Mouse (Mus musculus): ENCODE measurements around the gene Arrdc2. TPM values are rescaled to one million over a fixed set of nuclear protein-coding genes. Genes with fewer than 3 reads are reported as not detected.

Arrdc2 gene
- polyA plus RNA-seq, 1 experiment: 49.9 TPM

DNA sequence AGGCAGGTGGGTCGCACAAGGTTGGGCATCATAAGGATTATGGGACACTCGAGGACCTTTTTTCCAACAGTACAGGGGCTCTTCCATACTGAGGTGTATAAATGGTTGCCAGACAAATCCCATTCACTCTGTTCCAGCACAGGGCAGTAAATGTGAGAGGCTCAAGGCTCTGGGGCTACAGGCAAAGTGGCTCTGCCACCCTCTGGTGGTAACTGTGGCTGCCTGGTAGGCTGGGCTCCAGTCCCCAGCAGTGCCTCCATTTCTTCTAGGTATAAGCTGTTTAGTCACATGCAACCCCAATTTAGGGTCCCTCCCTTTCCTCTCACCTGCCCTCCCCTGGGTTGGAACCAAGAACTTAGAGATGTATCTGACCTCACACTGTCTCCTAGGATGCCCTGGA, 44.1 kb downstream of the Arrdc2 start:
- Histone ChIP-seq H3K36me3 (ENCODE audit: control insufficient read depth, insufficient read depth, low read length) (no peaks in the 10 kb centered on the region), H3K4me3 (ENCODE audit: low read depth, low read length) (no peak overlapping the region), H3K4me1 (ENCODE audit: control insufficient read depth, insufficient read depth, insufficient read length, low read length) (peaks cover 38% of the 10 kb centered on the region), H3K27ac (ENCODE audit: insufficient read depth, low read depth, low read length) (no peak overlapping the region), H3K27me3 (ENCODE audit: control insufficient read depth, insufficient read depth, low read length) (no peaks in the 10 kb centered on the region; the same call in 1 of the 2 replicates)
- 97% methylated on average over 2 of the region's 2 CpGs for WGBS
- TF ChIP-seq POLR2A (IDR thresholded peaks at IDR 0.05; ENCODE audit: low read depth, low read length) (no peak), CTCF (IDR thresholded peaks at IDR 0.05; ENCODE audit: extremely low read depth, insufficient read length, insufficient replicate concordance, low read depth, low read length) (no peak)

DNA sequence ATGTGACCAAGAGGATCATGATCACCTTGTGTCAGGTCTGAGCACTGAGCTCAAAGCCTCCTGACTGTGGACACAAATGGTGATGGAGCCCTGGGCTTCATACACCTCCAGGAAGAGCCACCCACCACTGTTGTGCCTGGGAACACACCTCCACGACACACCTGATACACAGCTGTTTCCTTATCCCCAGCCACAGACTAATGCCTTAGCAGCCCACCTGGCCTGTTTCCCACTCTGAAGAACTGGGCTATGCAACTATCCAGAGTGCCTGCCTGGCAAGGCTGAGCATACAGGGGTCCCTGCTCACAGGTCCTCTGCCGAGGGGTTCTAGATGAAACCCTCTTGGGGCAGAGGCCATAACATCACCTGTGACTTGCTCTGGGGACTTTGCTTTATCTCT, 45.3 kb downstream of the Arrdc2 start:
- Histone ChIP-seq H3K27ac (ENCODE audit: insufficient read depth, low read depth, low read length) (no peak overlapping the region), H3K36me3 (ENCODE audit: control insufficient read depth, insufficient read depth, low read length) (peaks cover 4% of the 10 kb centered on the region; the same call in 1 of the 2 replicates), H3K4me3 (ENCODE audit: low read depth, low read length) (no peak overlapping the region), H3K4me1 (ENCODE audit: control insufficient read depth, insufficient read depth, insufficient read length, low read length) (peaks cover 38% of the 10 kb centered on the region), H3K27me3 (ENCODE audit: control insufficient read depth, insufficient read depth, low read length) (no peaks in the 10 kb centered on the region)
- TF ChIP-seq CTCF (IDR thresholded peaks at IDR 0.05; ENCODE audit: extremely low read depth, insufficient read length, insufficient replicate concordance, low read depth, low read length) (no peak), POLR2A (IDR thresholded peaks at IDR 0.05; ENCODE audit: low read depth, low read length) (no peak)
- WGBS: 84% methylated on average over 2 of the region's 2 CpGs

DNA sequence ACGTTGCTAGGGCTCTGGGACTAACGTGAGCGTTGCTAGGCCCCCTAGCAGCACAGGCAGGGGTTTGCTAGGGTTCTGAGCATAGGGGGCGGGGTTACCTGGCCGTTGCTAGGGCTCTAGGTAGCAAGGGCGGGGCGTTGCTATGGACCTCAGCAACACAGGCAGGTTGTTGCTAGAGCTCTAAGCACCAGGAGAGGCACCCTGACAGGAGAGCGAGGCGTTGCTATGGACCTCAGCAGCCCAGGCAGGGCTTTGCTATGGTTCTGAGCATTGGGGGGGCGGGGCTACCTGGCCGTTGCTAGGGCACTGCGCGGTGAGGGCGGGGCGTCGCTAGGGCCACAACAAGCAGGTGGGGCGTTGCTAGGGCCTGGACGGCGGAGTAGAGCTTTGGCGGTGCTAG, 46.8 kb downstream of the Arrdc2 start:
- no peaks in the 10 kb centered on the region for H3K27me3 ChIP-seq (ENCODE audit: control insufficient read depth, insufficient read depth, low read length)
- H3K36me3 ChIP-seq (ENCODE audit: control insufficient read depth, insufficient read depth, low read length): peaks cover 10% of the 10 kb centered on the region
- peak overlapping the region; percentile 70 for H3K4me3 ChIP-seq (ENCODE audit: low read depth, low read length)
- under 1% methylated on average over 20 of the region's 20 CpGs for WGBS
- TF ChIP-seq POLR2A (IDR thresholded peaks at IDR 0.05; ENCODE audit: low read depth, low read length): 0 out of 2 replicates have a peak, but pooled peaks have one; percentile 27
- TF ChIP-seq CTCF (IDR thresholded peaks at IDR 0.05; ENCODE audit: extremely low read depth, insufficient read length, insufficient replicate concordance, low read depth, low read length): no peak
- H3K4me1 ChIP-seq (ENCODE audit: control insufficient read depth, insufficient read depth, insufficient read length, low read length): peaks cover 35% of the 10 kb centered on the region
- H3K27ac ChIP-seq (ENCODE audit: insufficient read depth, low read depth, low read length): peak overlapping the region; percentile 18; the same call in 1 of the 2 replicates

DNA sequence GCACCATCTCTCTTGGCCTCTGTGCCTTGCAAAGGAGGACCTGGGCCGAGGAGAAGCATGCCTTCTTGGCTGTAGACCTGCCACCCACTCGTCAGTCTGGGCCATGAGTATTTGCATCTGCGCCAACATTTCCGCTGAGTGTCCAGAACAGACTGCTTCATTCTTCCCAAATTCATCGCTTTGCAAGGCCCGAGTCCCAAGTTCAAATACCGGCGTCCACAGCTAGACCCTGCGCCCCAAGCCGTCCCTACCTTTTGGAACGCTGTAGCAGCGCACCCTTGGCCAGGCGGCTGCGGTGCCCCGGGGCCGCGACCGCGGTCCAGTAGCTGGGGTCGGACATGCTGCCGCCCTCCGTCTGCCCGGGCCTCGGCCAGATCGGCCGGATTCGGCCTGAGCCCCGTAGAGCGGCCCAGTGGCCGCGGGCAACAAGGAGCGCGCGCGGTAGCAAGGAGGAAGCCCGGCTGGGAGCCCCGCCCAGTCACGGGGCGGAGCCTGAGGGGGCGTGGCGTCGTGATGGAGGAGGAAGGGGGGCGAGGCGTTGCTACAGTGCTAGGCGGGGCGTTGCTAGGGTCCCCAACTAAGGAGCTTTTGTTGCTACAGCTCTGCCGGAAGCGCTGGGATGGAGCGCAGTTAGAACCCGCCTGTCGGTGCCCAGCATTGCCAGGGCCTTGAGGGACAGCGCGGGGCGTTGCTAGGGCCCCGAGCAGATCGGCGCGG, 47.4 kb downstream of the Arrdc2 start:
- H3K4me3 ChIP-seq (ENCODE audit: low read depth, low read length): peak overlapping the region; percentile 70
- WGBS: 1% methylated on average over 58 of the region's 58 CpGs
- peak; percentile 62 for TF ChIP-seq POLR2A (IDR thresholded peaks at IDR 0.05; ENCODE audit: low read depth, low read length)
- no peak for TF ChIP-seq CTCF (IDR thresholded peaks at IDR 0.05; ENCODE audit: extremely low read depth, insufficient read length, insufficient replicate concordance, low read depth, low read length)
- H3K27ac ChIP-seq (ENCODE audit: insufficient read depth, low read depth, low read length): peak overlapping the region; percentile 18; the same call in 1 of the 2 replicates
- no peaks in the 10 kb centered on the region for H3K27me3 ChIP-seq (ENCODE audit: control insufficient read depth, insufficient read depth, low read length)
- H3K4me1 ChIP-seq (ENCODE audit: control insufficient read depth, insufficient read depth, insufficient read length, low read length): peaks cover 36% of the 10 kb centered on the region
- H3K36me3 ChIP-seq (ENCODE audit: control insufficient read depth, insufficient read depth, low read length): peaks cover 11% of the 10 kb centered on the region

DNA sequence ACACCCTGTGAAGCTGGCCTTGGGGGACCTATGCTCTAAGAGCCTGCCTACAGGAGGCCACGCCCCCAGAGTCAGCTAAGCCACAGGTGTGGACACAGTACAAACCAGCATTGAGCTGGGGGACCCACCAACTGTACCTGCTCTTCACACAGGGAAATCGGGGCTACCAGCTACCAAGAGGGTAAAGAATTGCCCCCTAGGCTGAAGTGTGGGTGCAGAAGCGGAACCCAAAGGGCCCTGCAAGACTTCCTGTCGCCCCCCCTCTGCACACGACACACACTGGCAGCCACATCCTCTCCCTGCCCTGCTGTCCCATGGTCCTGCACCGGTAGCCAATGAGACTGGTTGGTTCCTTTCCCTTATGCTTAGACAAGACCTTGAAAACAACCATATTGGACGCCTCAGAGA, 48.2 kb downstream of the Arrdc2 start:
- H3K27ac ChIP-seq (ENCODE audit: insufficient read depth, low read depth, low read length): peak overlapping the region; percentile 14; the same call in 1 of the 2 replicates
- WGBS: 34% methylated on average over 7 of the region's 7 CpGs
- H3K4me1 ChIP-seq (ENCODE audit: control insufficient read depth, insufficient read depth, insufficient read length, low read length): peaks cover 40% of the 10 kb centered on the region
- peaks cover 18% of the 10 kb centered on the region for H3K36me3 ChIP-seq (ENCODE audit: control insufficient read depth, insufficient read depth, low read length)
- peak overlapping the region; percentile 70 for H3K4me3 ChIP-seq (ENCODE audit: low read depth, low read length)
- TF ChIP-seq CTCF (IDR thresholded peaks at IDR 0.05; ENCODE audit: extremely low read depth, insufficient read length, insufficient replicate concordance, low read depth, low read length): no peak
- no peak for TF ChIP-seq POLR2A (IDR thresholded peaks at IDR 0.05; ENCODE audit: low read depth, low read length)
- no peaks in the 10 kb centered on the region for H3K27me3 ChIP-seq (ENCODE audit: control insufficient read depth, insufficient read depth, low read length)

DNA sequence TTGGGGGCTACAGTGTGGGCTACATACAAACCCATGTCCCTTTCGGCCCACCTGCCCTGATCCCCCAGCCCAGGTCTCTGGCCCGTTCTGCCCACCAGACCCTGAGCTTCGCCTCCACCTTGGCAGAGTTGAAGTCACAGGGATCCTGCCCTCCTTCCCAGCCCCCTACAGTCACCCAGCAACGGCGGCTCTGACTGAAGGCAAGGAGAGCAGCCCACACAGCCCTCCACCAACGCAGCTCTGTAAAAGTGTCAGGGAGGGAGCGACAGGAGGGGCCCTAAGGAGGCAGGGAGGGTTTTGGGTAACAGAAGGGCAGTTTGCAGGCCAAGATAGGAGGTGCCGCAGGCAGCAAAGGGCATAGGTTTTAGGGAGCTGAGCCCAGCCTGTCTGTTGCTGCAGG, 48.7 kb downstream of the Arrdc2 start:
- H3K27ac ChIP-seq (ENCODE audit: insufficient read depth, low read depth, low read length): no peak overlapping the region
- peak overlapping the region; percentile 70 for H3K4me3 ChIP-seq (ENCODE audit: low read depth, low read length)
- H3K36me3 ChIP-seq (ENCODE audit: control insufficient read depth, insufficient read depth, low read length): peaks cover 23% of the 10 kb centered on the region
- no peaks in the 10 kb centered on the region for H3K27me3 ChIP-seq (ENCODE audit: control insufficient read depth, insufficient read depth, low read length)
- peaks cover 41% of the 10 kb centered on the region for H3K4me1 ChIP-seq (ENCODE audit: control insufficient read depth, insufficient read depth, insufficient read length, low read length)
- TF ChIP-seq CTCF (IDR thresholded peaks at IDR 0.05; ENCODE audit: extremely low read depth, insufficient read length, insufficient replicate concordance, low read depth, low read length): no peak
- TF ChIP-seq POLR2A (IDR thresholded peaks at IDR 0.05; ENCODE audit: low read depth, low read length): no peak
- WGBS: 58% methylated on average over 8 of the region's 8 CpGs

DNA sequence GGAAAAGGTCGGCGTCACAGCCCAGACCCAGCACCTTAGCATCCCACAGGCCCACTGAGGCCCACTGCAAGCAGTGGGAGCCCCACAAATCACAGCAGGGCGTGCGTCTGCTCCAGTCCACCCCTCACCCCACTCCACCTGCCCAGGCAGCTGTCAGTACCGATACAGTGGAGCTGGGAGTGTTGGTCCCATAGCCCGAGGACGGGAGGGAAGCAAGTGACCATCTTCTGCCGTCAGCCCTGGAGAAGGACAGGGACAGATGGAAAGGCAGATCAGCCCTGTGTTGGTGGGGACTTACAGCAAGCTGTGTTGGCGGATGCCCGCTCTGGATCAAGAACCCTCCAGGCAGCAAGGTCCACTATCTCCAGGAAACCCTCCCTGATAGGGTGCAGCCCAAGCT, 50.5 kb downstream of the Arrdc2 start:
- Histone ChIP-seq H3K4me3 (ENCODE audit: low read depth, low read length) (no peak overlapping the region), H3K4me1 (ENCODE audit: control insufficient read depth, insufficient read depth, insufficient read length, low read length) (peaks cover 40% of the 10 kb centered on the region), H3K27ac (ENCODE audit: insufficient read depth, low read depth, low read length) (no peak overlapping the region), H3K36me3 (ENCODE audit: control insufficient read depth, insufficient read depth, low read length) (peaks cover 37% of the 10 kb centered on the region), H3K27me3 (ENCODE audit: control insufficient read depth, insufficient read depth, low read length) (no peaks in the 10 kb centered on the region)
- 91% methylated on average over 10 of the region's 10 CpGs for WGBS
- TF ChIP-seq POLR2A (IDR thresholded peaks at IDR 0.05; ENCODE audit: low read depth, low read length) (no peak), CTCF (IDR thresholded peaks at IDR 0.05; ENCODE audit: extremely low read depth, insufficient read length, insufficient replicate concordance, low read depth, low read length) (no peak)
